Mouse (Mus musculus) splenic B cell, adult 2 months (primary cell): ENCODE data around the gene Rnf24.
A peak's percentile ranks its signal among the peaks of the same experiment; 100 is the strongest.
"Not testable (repeated sequence)": the region's sequence is repeated elsewhere in the genome, so short reads cannot be mapped to it uniquely, and the experiment has no call there.

Experiments
- DNase-seq: peaks from one replicate; pipeline ENCODE4 v3.0.0-alpha.2; 2011; ENCODE audit warnings: low read depth, low spot score
- H3K27me3 ChIP-seq: 2 replicates; pipeline ENCODE4 v1.6.1; 2012; ENCODE audit warnings: mild to moderate bottlenecking, low read length, moderate library complexity, mixed read lengths; ENCODE audit not compliant: control insufficient read depth, poor library complexity, insufficient read depth, severe bottlenecking
- H3K36me3 ChIP-seq: 2 replicates; pipeline ENCODE4 v1.6.1; 2012; ENCODE audit warnings: mild to moderate bottlenecking, low read length, moderate library complexity, mixed read lengths; ENCODE audit not compliant: control insufficient read depth, poor library complexity, insufficient read depth, severe bottlenecking

Rnf24 gene

GRCm38 (mm10) chr2:131354049-131354448 lies 1.4 kb upstream of the Rnf24 start:
- Histone ChIP-seq H3K27me3 (no peaks in the 10 kb centered on the region), H3K36me3 (no peaks in the 10 kb centered on the region)
- no peak for DNase-seq

- no peaks in the 10 kb centered on the region for H3K36me3 ChIP-seq
- H3K27me3 ChIP-seq = no peaks in the 10 kb centered on the region
- DNase-seq = peak; percentile 71
These were observed 848 bp upstream of the Rnf24 start for GRCm38 (mm10) chr2:131353564-131353915.

- H3K27me3 ChIP-seq = no peaks in the 10 kb centered on the region
- no peaks in the 10 kb centered on the region for H3K36me3 ChIP-seq
- peak; percentile 64 for DNase-seq
These were observed 535 bp downstream of the Rnf24 start for GRCm38 (mm10) chr2:131351968-131352746.

- H3K36me3 ChIP-seq = no peaks in the 10 kb centered on the region
- DNase-seq = no peak
- H3K27me3 ChIP-seq = no peaks in the 10 kb centered on the region
These were observed 1.2 kb downstream of the Rnf24 start for GRCm38 (mm10) chr2:131351471-131351870.

GRCm38 (mm10) chr2:131350301-131350700 lies 2.4 kb downstream of the Rnf24 start:
- Histone ChIP-seq H3K36me3 (no peaks in the 10 kb centered on the region), H3K27me3 (no peaks in the 10 kb centered on the region)
- no peak for DNase-seq

GRCm38 (mm10) chr2:131345556-131345955 lies 7.1 kb downstream of the Rnf24 start:
- no peak for DNase-seq
- Histone ChIP-seq H3K27me3 (0 out of 2 replicates have a peak, but pooled peaks cover 1% of the 10 kb centered on the region), H3K36me3 (no peaks in the 10 kb centered on the region)

GRCm38 (mm10) chr2:131344449-131344848 lies 8.2 kb downstream of the Rnf24 start:
- DNase-seq = no peak
- Histone ChIP-seq H3K36me3 (no peaks in the 10 kb centered on the region), H3K27me3 (0 out of 2 replicates have a peak, but pooled peaks cover 1% of the 10 kb centered on the region)

GRCm38 (mm10) chr2:131337602-131338001 lies 15.1 kb downstream of the Rnf24 start:
- no peak for DNase-seq
- Histone ChIP-seq H3K36me3 (no peaks in the 10 kb centered on the region), H3K27me3 (no peaks in the 10 kb centered on the region)

- no peak for DNase-seq
These were observed 22.1 kb downstream of the Rnf24 start for GRCm38 (mm10) chr2:131330548-131330947.

GRCm38 (mm10) chr2:131328981-131329380 lies 23.7 kb downstream of the Rnf24 start:
- no peak for DNase-seq
- no peaks in the 10 kb centered on the region for H3K27me3 ChIP-seq
- no peaks in the 10 kb centered on the region for H3K36me3 ChIP-seq

More at GRCm38 (mm10) chr2:131330548-131330947, 22.1 kb downstream of the Rnf24 start:
- Histone ChIP-seq H3K27me3 (no peaks in the 10 kb centered on the region), H3K36me3 (no peaks in the 10 kb centered on the region)

- DNase-seq = no peak
- Histone ChIP-seq H3K36me3 (no peaks in the 10 kb centered on the region), H3K27me3 (no peaks in the 10 kb centered on the region)
These were observed 26.6 kb downstream of the Rnf24 start for GRCm38 (mm10) chr2:131326044-131326443.

GRCm38 (mm10) chr2:131323675-131324074 lies 29.0 kb downstream of the Rnf24 start:
- H3K27me3 ChIP-seq = no peaks in the 10 kb centered on the region
- DNase-seq = no peak

GRCm38 (mm10) chr2:131321192-131321591 lies 31.5 kb downstream of the Rnf24 start:
- not testable (repeated sequence) for H3K36me3 ChIP-seq
- peak; percentile 27 for DNase-seq

More at GRCm38 (mm10) chr2:131323675-131324074, 29.0 kb downstream of the Rnf24 start:
- no peaks in the 10 kb centered on the region for H3K36me3 ChIP-seq

GRCm38 (mm10) chr2:131319401-131319800 lies 33.3 kb downstream of the Rnf24 start:
- Histone ChIP-seq H3K27me3 (no peaks in the 10 kb centered on the region), H3K36me3 (no peaks in the 10 kb centered on the region)
- no peak for DNase-seq

More at GRCm38 (mm10) chr2:131321192-131321591, 31.5 kb downstream of the Rnf24 start:
- not testable (repeated sequence) for H3K27me3 ChIP-seq

- DNase-seq = no peak
- Histone ChIP-seq H3K27me3 (no peaks in the 10 kb centered on the region), H3K36me3 (no peaks in the 10 kb centered on the region)
These were observed 36.5 kb downstream of the Rnf24 start for GRCm38 (mm10) chr2:131316167-131316566.

- no peak for DNase-seq
- Histone ChIP-seq H3K36me3 (no peaks in the 10 kb centered on the region), H3K27me3 (no peaks in the 10 kb centered on the region)
These were observed 43.4 kb downstream of the Rnf24 start for GRCm38 (mm10) chr2:131309296-131309695.
